Mouse (Mus musculus) testis, adult 2 months (tissue): ENCODE results near the gene Dennd1b.

Experiments
- CTCF ChIP-seq: fragments of 200-500 bp; IDR thresholded peaks from 2 replicates; pipeline ENCODE4 v1.5.1; 2012; ENCODE audit warnings: low read depth, mild to moderate bottlenecking, inconsistent platforms, low read length, moderate library complexity; ENCODE audit not compliant: control insufficient read depth, insufficient read depth, insufficient replicate concordance
- POLR2A ChIP-seq: fragments of 200-500 bp; IDR thresholded peaks from 2 replicates; pipeline ENCODE4 v1.6.1; 2012; ENCODE audit warnings: low read depth, mild to moderate bottlenecking, inconsistent platforms, low read length, moderate library complexity; ENCODE audit not compliant: control insufficient read depth

- TF ChIP-seq CTCF (no peak), POLR2A (no peak)
These were observed 6.8 kb downstream of the Dennd1b start for GRCm38 (mm10) chr1:138970053-138970452.
